Mouse (Mus musculus) spleen, adult 2 months (tissue): ENCODE measurements around the gene Gtpbp4.

Source experiments
- CTCF ChIP-seq: fragments of 200-500 bp; IDR thresholded peaks from 2 replicates; pipeline ENCODE4 v1.5.1; 2011; ENCODE audit warnings: mild to moderate bottlenecking, inconsistent platforms; ENCODE audit not compliant: insufficient read depth, insufficient read length, insufficient replicate concordance; ENCODE audit errors: extremely low read depth
- POLR2A ChIP-seq: fragments of 200-500 bp; IDR thresholded peaks from 2 replicates; pipeline ENCODE4 v1.6.1; 2011; ENCODE audit warnings: low read depth, low read length, inconsistent platforms

DNA sequence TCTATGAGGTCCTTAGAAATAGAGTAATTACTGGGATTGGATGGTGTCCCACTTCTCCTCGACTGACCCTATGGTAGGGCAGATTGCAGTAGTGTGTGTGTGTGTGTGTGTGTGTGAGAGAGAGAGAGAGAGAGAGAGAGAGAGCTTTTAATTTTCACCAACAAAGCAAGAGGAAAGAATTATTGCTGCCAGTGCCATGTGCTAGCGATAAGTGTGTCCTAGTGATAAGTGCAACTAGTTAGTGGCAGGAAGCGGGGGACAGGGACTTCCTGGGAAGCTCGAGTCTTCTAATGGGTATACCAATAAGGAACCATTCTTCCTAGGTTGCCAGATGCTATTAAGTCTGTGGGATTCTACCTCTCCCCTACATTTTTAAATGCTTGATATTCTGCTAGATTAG, 23.8 kb upstream of the Gtpbp4 start:
- no peak for TF ChIP-seq POLR2A
- TF ChIP-seq CTCF = no peak
